Mouse (Mus musculus) layer of hippocampus, postnatal 36 days (tissue): ENCODE data around the gene Znrf3. TPM values are rescaled to one million over a fixed set of nuclear protein-coding genes. Genes with fewer than 3 reads are reported as not detected.

Experiments
- DNase-seq, 2 experiments: peaks; one replicate each; pipeline ENCODE4 v3.0.0; 2022
- total RNA-seq, 2 experiments: library from RNA; stranded (reverse); gene quantifications; 2 replicates each; pipeline ENCODE4 v1.2.3; 2021

The Znrf3 gene
- total RNA-seq, 2 experiments from 2014 or later = 19.1 to 20.7 TPM

- no peak for DNase-seq
Measured at GRCm38 (mm10) chr11:5390969-5391831, 53.4 kb downstream of the Znrf3 start.

- no peak for DNase-seq
Measured at GRCm38 (mm10) chr11:5382652-5383051, 62.0 kb downstream of the Znrf3 start.

GRCm38 (mm10) chr11:5381226-5381625 is 63.4 kb downstream of the Znrf3 start:
- DNase-seq = no peak

- DNase-seq = no peak
Measured at GRCm38 (mm10) chr11:5380275-5380674, 64.4 kb downstream of the Znrf3 start.

- no peak for DNase-seq
Measured at GRCm38 (mm10) chr11:5369176-5369575, 75.5 kb downstream of the Znrf3 start.

- no peak for DNase-seq
Measured at GRCm38 (mm10) chr11:5368492-5368891, 76.2 kb downstream of the Znrf3 start.

GRCm38 (mm10) chr11:5355266-5355764 is 89.3 kb downstream of the Znrf3 start:
- DNase-seq = no peak

- DNase-seq = peak; percentile 24 to 31
Measured at GRCm38 (mm10) chr11:5354753-5355152, 89.9 kb downstream of the Znrf3 start.

GRCm38 (mm10) chr11:5353032-5353431 is 91.6 kb downstream of the Znrf3 start:
- no peak for DNase-seq

GRCm38 (mm10) chr11:5349483-5349882 is 95.2 kb downstream of the Znrf3 start:
- DNase-seq = no peak

- DNase-seq = no peak
Measured at GRCm38 (mm10) chr11:5346845-5347640, 97.6 kb downstream of the Znrf3 start.

GRCm38 (mm10) chr11:5343748-5344147 is 100.9 kb downstream of the Znrf3 start:
- no peak for DNase-seq

GRCm38 (mm10) chr11:5339732-5340131 is 104.9 kb downstream of the Znrf3 start:
- no peak for DNase-seq

- no peak for DNase-seq
Measured at GRCm38 (mm10) chr11:5336852-5337251, 107.8 kb downstream of the Znrf3 start.

- no peak for DNase-seq
Measured at GRCm38 (mm10) chr11:5336269-5336668, 108.4 kb downstream of the Znrf3 start.

GRCm38 (mm10) chr11:5330851-5331250 is 113.8 kb downstream of the Znrf3 start:
- DNase-seq = no peak

- no peak for DNase-seq
Measured at GRCm38 (mm10) chr11:5327693-5328092, 117.0 kb downstream of the Znrf3 start.

- DNase-seq = no peak
Measured at GRCm38 (mm10) chr11:5326252-5326651, 118.4 kb downstream of the Znrf3 start.

GRCm38 (mm10) chr11:5325217-5325616 is 119.4 kb downstream of the Znrf3 start:
- no peak for DNase-seq

GRCm38 (mm10) chr11:5324296-5324695 is 120.4 kb downstream of the Znrf3 start:
- DNase-seq = no peak

- DNase-seq = no peak
Measured at GRCm38 (mm10) chr11:5321687-5322086, 123.0 kb downstream of the Znrf3 start.

GRCm38 (mm10) chr11:5318976-5319375 is 125.7 kb downstream of the Znrf3 start:
- no peak for DNase-seq

- DNase-seq = peak; percentile 67 to 75
Measured at GRCm38 (mm10) chr11:5318035-5318775, 126.4 kb downstream of the Znrf3 start.
